Mouse (Mus musculus): ENCODE data around the gene Hivep1.

Gene Hivep1

DNA sequence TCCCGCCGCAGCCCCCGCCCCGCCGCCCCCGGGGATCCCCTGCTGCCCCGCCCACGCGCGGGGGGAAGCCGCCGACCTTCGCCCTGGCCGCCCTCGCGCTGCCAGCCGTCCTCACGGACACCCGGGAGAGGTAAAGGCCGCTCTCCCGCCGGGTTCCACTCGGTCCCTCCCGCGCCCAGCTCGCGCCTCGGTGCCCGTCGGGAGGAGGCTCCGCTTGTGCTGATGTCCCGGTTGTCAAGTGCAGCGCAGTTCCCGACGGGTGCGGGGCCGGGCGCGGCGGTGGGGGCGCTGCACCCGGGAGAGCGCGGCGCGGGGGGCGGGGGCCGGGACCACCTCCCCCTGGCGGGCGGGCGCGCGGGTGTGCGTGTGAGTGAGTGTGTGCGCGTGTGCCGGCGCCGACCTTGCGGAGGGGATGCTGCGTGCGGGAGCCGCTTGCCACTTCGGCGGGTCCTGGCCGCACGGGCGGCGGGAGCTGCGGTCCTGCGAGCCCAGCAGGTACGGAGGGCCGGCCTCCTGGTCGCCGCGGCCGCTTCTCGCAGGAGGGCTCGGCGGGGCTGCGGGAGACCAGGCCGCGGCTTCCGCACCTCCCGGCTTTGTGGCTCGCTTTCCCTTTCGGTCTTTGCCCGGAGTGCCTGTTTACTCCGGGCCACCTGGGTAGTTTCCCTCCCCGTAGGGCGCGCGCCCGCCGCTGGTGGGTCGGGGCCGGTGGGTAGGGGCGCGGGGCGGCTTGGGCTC, at the start of gene Hivep1:
Gene Hivep1 (plus strand): TSS at position 61 of the 735 bp plus-strand sequence.
- peak; percentile 80 for DNase-seq (ENCODE audit: extremely low spot score)

DNA sequence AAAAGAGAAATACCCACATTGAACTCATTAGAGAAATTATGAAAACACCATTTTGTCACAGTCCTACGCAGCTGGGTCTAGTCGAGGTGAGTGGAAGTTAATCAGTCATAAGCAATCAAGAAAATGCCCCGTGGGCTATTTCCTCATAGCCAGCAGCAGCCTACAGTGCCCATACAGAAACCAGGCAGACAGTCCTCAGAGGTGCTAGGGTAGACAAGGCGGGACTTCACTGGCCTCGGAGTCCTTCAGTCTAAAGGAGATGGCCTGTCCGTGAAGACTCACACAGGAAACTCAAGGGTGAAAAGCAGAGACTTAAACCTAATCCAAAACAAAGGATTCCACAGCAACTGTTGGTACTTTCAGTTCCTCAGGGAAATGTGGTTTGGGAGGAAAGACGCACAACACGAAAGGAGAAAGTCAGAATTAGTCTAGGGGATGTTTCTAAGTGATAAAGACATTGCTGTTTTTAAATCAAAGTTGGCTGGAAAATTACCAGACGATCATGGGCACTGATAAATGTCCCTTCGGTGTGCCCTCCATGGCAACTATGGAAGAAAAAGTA, 36.3 kb upstream of the Hivep1 start:
- no peak for DNase-seq (ENCODE audit: extremely low spot score)

DNA sequence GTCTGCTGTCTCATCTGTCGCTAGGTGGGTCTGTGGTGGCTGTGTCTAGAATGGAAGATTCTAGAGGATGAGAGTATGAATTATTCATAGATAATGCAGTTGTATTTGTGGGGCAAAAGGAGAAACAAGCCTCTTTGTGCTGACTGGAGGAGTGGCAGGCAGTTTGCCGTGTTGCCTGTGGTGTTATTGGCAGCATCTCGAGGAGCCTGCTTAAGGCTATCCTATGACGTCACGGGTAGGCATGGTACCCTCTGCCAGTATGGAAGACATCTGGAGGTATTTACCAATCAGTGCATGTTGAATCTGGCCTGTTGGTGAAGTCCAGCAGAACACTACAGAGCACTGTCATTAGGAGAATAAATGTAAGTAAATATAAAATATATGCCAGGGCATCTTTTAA, 35.6 kb upstream of the Hivep1 start:
- DNase-seq (ENCODE audit: extremely low spot score), result no peak

DNA sequence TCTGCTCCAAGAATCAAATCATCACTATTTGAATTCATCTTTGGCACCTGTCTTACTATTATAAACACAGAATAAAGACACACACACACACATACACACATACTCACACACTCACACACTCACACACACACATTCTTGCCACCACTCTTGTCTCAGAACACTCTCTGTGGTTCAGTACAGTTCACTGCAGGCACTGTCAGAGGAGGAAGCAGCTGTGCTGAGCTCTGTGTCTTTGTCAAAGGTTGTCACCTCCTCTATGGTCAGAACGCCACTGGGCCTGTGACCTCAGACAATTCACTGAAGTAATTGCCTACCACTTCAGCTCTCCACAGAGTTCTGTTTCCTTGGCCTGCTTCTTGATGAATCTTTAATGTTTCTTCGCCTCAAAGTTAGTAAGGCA, 33.5 kb upstream of the Hivep1 start:
- DNase-seq (ENCODE audit: extremely low spot score), result no peak

DNA sequence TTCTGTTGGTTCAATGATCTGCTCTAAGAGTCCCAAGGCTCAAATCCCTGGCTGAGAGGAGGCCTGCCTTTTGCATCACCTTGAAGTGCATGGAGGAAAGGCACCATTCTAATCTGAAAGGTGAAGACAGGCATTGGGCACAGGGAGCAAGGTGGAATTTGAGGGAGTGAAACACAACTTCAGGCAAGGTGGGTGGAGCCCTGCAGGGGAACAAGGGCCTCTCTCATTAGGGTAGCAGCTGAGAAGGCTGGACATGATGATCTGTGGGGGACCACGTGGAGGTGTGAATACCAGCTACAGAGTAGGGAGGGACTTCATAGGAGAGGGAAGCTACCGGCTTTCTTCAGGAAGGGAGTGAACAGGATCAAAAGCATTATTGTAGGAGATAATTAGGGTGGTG, 10.6 kb upstream of the Hivep1 start:
- DNase-seq (ENCODE audit: extremely low spot score), result no peak

DNA sequence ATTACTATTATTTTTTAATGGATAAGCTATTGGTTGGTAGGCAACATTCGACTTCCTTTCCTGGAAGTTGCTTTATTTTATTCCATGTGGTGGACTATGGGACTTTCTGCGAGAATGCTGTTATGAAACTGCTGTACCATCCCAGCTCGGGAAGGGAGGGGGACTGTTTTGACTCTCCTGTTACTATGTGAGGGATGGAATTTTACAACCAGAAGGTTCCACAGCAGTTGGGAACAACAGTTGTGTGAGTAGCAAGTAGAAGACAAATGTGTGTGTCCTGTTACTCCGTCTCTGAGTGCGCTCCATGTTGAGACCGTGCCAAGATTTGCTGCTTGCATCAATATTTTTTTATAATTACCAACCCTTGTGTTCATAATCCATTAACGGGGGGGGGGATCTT, 8.4 kb upstream of the Hivep1 start:
- no peak for DNase-seq (ENCODE audit: extremely low spot score)

DNA sequence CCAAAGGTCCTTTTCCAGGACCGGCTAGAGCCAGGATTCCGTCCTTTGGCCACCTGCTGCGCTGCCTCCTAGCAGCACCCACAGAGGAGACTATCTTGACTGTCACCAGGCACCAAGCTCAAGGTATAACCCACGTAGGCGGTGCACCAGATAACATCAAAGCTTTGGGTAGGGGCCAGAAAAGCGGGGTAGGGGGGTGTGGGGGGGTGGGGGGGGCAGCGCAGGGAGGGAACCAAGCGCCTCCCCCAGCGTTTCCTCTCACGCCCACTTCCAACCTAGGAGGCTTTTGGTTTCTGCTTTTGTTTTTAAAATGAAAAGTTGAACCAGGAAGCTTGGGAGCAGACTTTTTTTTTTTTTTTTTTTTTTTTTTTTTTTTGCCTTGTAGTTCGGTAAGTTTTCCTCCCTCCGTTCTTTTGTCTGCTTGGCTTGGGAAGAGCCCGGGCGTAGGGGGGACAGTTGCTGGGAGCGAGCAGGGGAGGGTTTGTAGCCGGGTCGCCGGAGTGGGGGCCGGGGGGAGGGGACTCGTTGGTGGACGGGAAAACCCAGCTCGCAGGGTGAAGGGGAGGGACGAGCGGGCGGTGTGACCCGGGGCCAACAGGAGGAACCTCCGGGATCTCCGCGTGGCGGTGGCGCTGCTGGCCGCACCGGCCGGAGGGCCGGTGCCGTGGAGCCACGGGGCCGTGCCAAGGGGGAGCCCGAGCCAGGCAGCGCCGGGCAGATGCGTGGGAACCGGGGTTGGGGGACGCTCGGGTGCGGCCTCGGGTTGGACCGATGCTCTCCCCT, 2.6 kb upstream of the Hivep1 start:
- peak; percentile 82 for DNase-seq (ENCODE audit: extremely low spot score)

DNA sequence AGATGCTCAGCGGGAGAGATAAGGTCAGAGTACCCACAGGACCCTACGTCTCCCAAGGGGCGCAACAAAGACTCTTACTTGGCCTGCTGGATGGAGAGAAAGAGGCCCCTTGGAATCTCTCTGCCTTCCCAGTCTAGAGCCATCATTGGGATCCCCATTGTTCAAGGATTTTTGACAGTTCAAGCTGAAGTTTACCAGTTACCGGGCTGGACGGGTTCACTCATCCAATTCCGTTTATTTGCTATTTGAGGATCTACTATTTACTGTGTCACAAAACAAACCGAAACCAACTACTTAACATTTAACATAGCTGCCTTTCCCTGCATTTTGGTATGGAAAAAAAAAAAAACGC, 2.1 kb upstream of the Hivep1 start:
- no peak for DNase-seq (ENCODE audit: extremely low spot score)

DNA sequence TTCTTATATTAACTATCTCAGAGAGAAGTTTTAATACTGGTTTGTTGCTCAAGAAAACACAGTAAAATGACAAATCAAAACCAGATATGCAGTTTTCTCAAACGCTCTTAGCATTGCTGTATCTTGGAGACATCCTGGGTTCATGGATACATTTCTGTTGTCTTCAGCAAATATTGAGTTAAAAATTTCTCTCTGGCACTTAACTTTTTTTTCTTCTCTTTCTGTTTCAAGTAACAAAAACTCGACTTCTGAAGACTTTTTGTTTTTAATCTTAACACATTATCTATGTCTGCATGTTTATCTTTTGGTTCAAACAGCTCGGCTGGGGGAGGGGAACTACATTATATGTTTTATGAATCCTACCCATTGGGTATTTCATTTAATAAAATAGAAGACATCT, 1.7 kb upstream of the Hivep1 start:
- DNase-seq (ENCODE audit: extremely low spot score), result peak; percentile 2

DNA sequence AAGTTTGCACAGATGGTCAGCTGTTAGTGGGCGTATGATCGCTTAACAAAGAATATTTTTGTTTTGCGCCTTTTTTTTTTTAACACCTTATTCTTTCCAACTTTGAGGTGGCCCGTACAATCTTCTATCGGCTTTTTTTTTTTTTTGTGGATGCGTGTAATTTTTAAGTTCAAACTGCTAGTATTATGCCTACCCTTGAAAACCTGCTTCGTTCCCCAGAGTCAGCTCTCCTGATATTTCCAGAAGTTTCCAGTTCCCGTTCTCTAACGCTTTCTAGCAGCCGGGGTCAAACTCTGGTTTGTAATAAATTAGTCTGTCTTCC, 980 bp upstream of the Hivep1 start:
- DNase-seq (ENCODE audit: extremely low spot score), result no peak

DNA sequence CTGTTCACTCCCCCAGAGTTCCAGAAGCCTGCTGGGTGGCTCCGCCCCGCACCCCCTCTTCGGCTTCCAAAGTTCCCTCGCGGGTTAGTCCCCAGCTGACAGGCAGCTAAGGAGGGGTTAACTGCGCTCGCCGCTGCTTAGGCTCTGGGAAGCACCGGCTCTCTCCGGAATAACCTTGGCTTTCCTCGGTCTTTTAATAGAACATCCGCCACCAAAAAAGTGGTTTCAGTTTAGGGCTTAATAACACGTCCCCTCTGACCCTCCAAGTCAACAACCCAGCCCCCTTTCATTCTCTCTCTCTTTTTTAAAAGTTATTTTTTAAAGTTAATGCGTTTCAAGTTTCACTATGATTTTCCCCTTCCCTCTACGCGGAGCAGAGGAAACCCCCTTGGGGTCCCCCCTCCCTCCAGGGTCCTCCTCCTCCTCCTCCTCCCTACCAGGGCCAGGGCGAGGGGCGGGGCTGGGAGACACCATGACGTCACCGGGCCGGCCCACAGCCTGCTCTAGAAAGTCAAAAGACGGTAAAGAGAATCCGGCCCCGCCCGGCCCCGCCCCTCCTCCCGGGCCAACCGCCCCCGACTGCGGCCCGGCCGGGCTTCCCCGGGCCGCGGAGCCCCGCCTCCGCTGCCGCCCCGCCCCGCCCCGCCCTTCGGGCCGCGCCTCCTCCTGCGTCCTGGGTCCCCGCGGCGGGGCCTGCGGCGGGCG, 467 bp upstream of the Hivep1 start:
- peak; percentile 99 for DNase-seq (ENCODE audit: extremely low spot score)

DNA sequence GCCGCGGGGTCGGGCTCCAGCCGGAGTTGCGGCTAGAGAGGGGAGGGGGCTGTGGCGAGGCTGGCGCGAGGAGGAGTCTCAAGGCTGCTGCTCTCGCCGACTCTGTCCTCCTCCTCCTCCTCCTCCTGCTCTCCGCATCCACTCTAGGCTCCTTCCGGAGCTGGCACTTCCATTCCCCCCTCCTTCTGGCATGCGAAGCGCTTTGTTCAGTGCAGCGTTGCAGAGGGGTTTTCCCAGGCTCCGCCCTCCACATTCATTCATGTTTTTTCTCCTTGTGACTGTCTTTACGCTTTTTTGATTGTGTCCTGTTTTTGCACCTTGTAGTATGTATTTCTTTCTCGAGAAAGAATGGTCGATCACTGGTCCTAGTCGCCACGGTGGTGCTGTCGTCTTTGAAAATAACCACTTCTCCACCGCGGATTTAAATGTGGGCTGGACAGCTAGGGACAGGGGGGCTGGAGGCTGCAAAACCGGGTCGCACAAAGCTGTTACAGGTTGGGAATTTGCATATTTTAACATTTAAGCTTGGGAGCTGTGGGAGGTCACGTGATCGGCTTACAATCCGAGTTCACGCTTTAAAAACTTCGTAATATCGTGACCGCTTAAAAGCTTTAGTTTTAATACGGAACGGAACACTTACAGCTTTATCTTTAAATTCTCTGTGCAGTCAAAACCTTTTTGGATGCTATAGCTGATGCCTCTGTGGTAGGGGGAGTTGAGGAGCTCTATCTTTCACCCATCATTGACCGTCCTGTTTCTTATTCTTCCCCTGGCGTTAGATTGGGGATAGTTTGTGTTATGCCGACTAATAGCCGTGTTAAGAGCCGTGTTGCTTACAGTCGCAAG, 1.1 kb downstream of the Hivep1 start:
- peak; percentile 80 for DNase-seq (ENCODE audit: extremely low spot score)

DNA sequence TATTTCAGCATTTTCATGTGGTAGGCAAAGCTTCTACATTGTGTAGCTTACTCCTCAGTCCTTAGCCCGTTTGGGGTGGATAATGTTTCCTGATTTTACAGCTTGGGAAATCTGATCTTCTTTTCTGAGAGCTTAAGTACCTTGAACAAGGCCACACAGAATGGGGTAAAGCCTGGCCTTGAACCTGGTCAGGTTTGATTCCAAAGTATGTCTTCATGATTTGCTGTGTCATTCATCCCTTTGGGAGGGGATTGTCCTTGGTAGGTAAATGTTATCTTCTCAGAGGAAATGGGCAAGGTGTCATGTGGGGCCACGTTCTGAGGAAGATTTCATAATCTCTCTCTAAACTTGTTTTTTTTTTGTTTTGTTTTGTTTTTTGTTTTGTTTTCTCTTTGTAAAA, 1.8 kb downstream of the Hivep1 start:
- DNase-seq (ENCODE audit: extremely low spot score), result peak; percentile 19

DNA sequence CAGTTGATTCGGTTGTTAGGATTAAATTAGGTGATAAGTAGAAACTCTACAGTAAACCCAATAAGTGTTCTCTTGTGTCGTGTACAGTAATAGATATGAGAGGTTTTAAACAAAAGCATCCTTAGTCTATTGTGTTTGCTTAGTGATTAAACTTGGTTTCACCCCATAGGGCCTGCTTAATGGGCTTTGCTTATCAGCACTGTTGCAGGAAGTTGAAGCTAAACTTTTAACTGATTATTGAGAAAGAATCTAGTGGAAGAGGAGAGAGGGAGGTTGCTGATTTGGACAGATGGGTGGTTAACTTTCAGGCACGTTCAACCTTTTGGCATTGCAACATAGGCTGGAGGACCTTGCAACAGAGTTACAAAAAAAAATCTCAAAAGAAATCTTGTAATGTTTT, 2.3 kb downstream of the Hivep1 start:
- no peak for DNase-seq (ENCODE audit: extremely low spot score)

DNA sequence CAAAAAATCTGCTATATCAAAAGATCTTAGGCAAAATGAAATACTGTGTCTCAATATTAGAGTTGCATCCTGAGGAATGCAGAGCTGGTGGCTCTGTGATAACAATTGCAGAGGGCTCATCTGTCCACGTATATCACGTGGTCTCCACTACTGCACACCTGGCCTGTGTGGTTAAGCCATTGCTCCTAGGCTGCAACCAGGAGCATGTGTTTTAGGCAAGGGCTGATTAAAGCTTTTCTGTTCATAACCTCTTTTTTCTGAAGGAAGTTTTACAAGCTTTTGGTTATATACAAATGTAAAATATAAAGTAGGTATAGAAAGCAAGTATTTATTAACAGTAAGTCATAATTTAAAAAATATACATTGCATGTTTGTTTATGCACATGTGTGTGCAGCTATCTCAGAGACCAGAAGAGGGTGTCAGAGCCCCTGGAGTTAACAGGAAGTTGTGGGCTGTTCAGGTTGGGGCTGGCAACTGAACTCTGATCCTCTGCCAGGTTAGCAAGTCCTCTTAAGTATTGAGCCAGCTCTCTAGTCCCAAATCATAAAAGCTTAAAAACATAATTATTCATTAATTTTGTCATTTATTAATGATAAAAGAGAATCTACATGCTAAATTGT, 5.0 kb downstream of the Hivep1 start:
- DNase-seq (ENCODE audit: extremely low spot score), result no peak

DNA sequence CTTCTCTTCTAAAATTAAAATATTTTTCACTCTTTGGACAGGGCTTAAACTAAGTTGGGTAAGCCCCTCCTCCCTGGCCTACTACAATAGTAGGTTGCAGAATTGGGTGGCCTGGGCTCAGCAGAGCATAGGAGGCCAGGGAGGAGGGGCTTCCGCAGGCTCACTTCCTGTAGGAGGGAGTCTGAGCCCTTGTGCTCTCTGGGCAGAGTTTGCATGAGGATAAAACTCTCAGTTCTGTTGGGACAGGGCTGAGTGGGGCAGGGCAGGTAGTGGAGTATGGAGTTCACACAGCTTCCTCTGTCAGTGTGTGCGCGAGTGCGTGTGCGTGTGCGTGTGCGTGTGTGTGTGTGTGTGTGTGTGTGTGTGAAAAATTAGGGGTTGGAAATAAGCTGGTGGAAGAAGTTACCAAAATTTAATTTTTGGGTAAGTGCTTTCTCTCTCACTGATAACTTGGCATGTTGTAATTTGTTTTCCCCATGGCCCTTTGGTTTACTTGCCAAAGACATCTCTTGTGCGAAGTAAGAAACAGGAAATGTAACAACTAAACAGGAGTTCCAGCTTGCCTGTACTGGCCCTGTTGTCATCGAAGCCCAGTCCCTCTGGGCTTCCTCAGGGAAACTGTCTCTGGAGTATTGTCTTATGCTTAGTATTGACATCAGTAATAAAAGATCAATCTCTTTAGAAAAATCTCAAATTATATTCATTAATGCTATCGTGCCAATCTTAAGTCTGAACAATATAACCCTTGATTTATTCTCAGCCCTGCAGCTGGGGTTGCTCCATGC, 9.2 kb downstream of the Hivep1 start:
- no peak for DNase-seq (ENCODE audit: extremely low spot score)

DNA sequence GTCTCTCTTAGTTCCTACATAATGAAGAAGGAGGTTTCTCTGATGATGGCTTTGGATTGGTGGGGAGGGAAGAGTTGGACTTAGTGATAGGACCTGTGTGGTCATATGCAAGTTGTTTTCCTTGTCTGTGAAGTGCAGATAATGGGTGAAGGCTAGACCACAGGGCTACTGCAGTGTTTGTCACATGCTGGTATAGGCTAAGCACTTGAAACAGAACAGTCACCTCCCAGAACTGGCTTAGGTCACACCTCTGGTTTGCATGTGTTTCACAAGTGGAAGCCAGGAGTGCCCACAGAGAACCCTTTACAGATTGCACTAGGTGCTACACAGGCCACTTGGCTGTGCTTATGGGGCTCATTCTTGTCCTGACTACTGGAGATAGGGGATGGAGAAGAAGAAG, 12.4 kb downstream of the Hivep1 start:
- DNase-seq (ENCODE audit: extremely low spot score), result no peak

DNA sequence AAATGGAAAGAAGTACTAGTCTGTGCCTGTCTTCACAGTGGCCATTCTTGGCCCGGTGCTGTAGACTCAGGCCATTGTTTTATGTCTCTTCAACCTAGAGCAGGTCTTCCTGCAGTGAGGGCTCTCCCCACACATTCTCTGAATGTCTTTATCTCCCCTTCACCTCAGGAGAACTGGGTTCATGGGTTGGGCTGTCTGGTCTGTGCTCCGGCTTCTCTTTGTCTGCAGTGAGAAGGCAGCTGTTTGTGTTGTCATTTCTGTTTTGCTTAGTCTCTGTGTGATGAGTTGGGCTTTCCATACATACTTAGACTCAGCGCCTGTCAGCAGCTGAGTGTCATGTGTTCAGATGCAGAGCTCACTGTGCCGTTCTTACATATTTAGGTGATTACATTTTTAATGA, 18.4 kb downstream of the Hivep1 start:
- DNase-seq (ENCODE audit: extremely low spot score), result no peak

DNA sequence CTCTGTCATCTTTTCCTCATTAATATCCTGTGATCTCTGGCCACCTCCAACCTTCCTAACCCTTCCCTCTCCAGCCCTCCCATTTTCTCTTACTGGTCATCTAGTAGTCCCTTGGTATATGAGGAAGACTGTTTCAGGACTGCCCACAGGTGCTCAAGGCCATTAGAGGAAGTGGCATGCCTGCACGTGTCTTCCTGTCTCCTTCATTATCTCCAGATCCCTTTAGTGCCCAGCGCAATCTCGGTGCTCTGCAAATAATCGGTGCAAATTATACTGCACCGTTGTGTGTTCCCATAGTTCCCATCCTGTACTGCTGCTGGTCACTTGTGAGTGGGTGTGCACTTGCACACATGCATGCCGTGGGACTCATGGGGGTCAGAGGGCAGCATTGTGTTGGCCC, 19.2 kb downstream of the Hivep1 start:
- DNase-seq (ENCODE audit: extremely low spot score), result no peak

DNA sequence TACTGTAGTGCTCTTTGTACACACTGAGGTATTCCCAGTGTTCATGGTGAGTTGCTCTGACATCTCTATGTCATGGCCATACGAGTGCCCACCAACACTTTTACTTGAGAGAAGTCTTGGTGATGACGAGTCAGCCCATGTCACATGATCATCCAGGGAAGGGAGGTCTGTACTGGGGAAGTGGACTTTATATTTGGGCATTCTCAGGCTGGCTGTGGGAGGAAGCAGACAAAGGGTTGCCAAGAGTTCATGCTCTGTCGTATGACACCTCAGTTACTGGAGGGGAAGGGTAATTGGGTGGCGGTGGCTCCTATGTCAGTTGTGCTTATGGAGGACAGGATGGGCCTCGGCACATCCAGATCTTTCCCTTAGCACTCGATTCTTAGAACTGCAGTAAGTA, 21.5 kb downstream of the Hivep1 start:
- no peak for DNase-seq (ENCODE audit: extremely low spot score)

DNA sequence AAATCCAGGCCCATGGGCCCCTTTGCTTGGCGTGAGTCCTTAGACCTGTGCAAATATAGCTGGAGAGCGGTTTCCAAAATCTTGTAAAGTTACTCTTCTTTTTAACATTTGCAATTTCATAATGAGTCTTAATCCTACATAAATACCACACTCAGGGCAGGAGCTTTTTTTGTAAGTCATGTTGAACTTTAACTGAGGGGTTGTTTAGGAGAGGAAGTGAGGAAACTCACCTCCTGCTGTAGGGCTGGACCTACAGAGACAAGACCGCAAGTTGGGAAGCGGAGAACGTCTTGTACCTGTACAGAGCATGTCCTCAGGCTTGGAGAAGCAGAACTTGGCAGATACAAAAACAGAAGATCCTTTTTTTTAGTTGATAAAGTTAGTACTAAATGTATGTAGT, 23.7 kb downstream of the Hivep1 start:
- DNase-seq (ENCODE audit: extremely low spot score), result no peak
